Mouse (Mus musculus) hindbrain, embryonic 14.5 days (tissue): ENCODE data around the gene Lmo3. TPM values are rescaled to one million over a fixed set of nuclear protein-coding genes. Genes with fewer than 3 reads are reported as not detected.

Experiments
- ATAC-seq: fragments of 200-750 bp; cut with Nextera tagmentation; 2 replicates; pipeline ENCODE4 v1.8.0; 2017; ENCODE audit warnings: moderate number of reproducible peaks, mild to moderate bottlenecking, moderate TSS enrichment, moderate library complexity; ENCODE audit not compliant: low FRiP score
- DNase-seq: peaks from one replicate; pipeline ENCODE4 v3.0.0-alpha.2; 2015; ENCODE audit warnings: low spot score
- H3K27ac ChIP-seq: fragments of 300-500 bp; sonication (generic); 2 replicates; pipeline ENCODE4 v1.5.1; 2014; ENCODE audit warnings: mild to moderate bottlenecking, moderate library complexity
- H3K27me3 ChIP-seq: fragments of 300-500 bp; sonication (generic); 2 replicates; pipeline ENCODE4 v1.6.1; 2014; ENCODE audit warnings: mild to moderate bottlenecking, low read length, mixed read lengths; ENCODE audit not compliant: control insufficient read depth, insufficient read depth
- H3K36me3 ChIP-seq: fragments of 300-500 bp; sonication (generic); replicated peaks from 2 replicates; pipeline ENCODE4 v1.6.1; 2014; ENCODE audit not compliant: control insufficient read depth, insufficient read depth
- H3K4me1 ChIP-seq: fragments of 300-500 bp; sonication (generic); replicated peaks from 2 replicates; pipeline ENCODE4 v1.6.1; 2014; ENCODE audit warnings: antibody characterized with exemption, low read length, mixed read lengths; ENCODE audit not compliant: control insufficient read depth, insufficient read depth
- H3K4me2 ChIP-seq: fragments of 300-500 bp; sonication (generic); replicated peaks from 2 replicates; pipeline ENCODE4 v1.6.1; 2014; ENCODE audit warnings: mild to moderate bottlenecking, moderate library complexity
- H3K4me3 ChIP-seq: fragments of 300-500 bp; sonication (generic); replicated peaks from 2 replicates; pipeline ENCODE4 v1.5.1; 2014; ENCODE audit warnings: mild to moderate bottlenecking, low read length
- H3K9ac ChIP-seq: fragments of 300-500 bp; sonication (generic); 2 replicates; pipeline ENCODE4 v1.6.1; 2014
- H3K9me3 ChIP-seq: fragments of 300-500 bp; sonication (generic); 2 replicates; pipeline ENCODE4 v1.6.1; 2016; ENCODE audit warnings: low read length; ENCODE audit not compliant: control insufficient read depth
- WGBS: fragments of 180-500 bp; shearing (Covaris S2); extraction: QIAGEN DNeasy Blood & Tissue Kit; methylation state at CpG from one replicate; pipeline ENCODE4 v1.1.7; 2014; 5-methylcytosine and 5-hydroxymethylcytosine counted together
- polyA plus RNA-seq: library from polyadenylated mRNA; unstranded; fragments of >200 nt; fragmentation: Nextera tagmentation; extraction: Ambion mirVana; gene quantifications from 2 replicates; pipeline ENCODE4 v1.2.1, GENCODE M21; 2014

Lmo3 gene
- polyA plus RNA-seq, 1 experiment from 2014 or later, result 69.3 TPM

GRCm38 (mm10) chr6:138427394-138427793 is 154.4 kb downstream of the Lmo3 start:
- no peak overlapping the region for H3K4me3 ChIP-seq
- H3K27me3 ChIP-seq, result no peaks in the 10 kb centered on the region
- no peak overlapping the region for H3K4me2 ChIP-seq
- no peak overlapping the region for H3K27ac ChIP-seq
- ATAC-seq, result no peak
- 16% methylated on average over 6 of the region's 6 CpGs for WGBS
- no peaks in the 10 kb centered on the region for H3K9me3 ChIP-seq
- no peak for DNase-seq
- no peak overlapping the region for H3K9ac ChIP-seq
- no peaks in the 10 kb centered on the region for H3K36me3 ChIP-seq
- H3K4me1 ChIP-seq, result peaks cover 12% of the 10 kb centered on the region

GRCm38 (mm10) chr6:138426894-138427293 is 154.9 kb downstream of the Lmo3 start:
- H3K9ac ChIP-seq, result no peak overlapping the region
- peaks cover 14% of the 10 kb centered on the region for H3K4me1 ChIP-seq
- H3K27me3 ChIP-seq, result no peaks in the 10 kb centered on the region
- H3K9me3 ChIP-seq, result no peaks in the 10 kb centered on the region
- H3K27ac ChIP-seq, result no peak overlapping the region
- ATAC-seq, result no peak
- H3K36me3 ChIP-seq, result no peaks in the 10 kb centered on the region
- H3K4me3 ChIP-seq, result no peak overlapping the region
- H3K4me2 ChIP-seq, result peak overlapping the region; percentile 29
- 27% methylated on average over 3 of the region's 3 CpGs for WGBS
- DNase-seq, result no peak

- no peaks in the 10 kb centered on the region for H3K36me3 ChIP-seq
- peak overlapping the region; percentile 29 for H3K4me2 ChIP-seq
- peak overlapping the region; percentile 5; the same call in 1 of the 2 replicates for H3K9ac ChIP-seq
- no peak for DNase-seq
- H3K4me3 ChIP-seq, result peak overlapping the region; percentile 18
- 56% methylated on average over 9 of the region's 9 CpGs for WGBS
- ATAC-seq, result no peak
- no peaks in the 10 kb centered on the region for H3K27me3 ChIP-seq
- H3K27ac ChIP-seq, result peak overlapping the region; percentile 26; the same call in 1 of the 2 replicates
- peaks cover 32% of the 10 kb centered on the region for H3K4me1 ChIP-seq
- no peaks in the 10 kb centered on the region for H3K9me3 ChIP-seq
Observed at GRCm38 (mm10) chr6:138424514-138425225, 157.1 kb downstream of the Lmo3 start.

GRCm38 (mm10) chr6:138422671-138423321 is 159.0 kb downstream of the Lmo3 start:
- H3K9ac ChIP-seq, result peak overlapping the region; percentile 61
- H3K9me3 ChIP-seq, result no peaks in the 10 kb centered on the region
- H3K27ac ChIP-seq, result peak overlapping the region; percentile 89
- H3K36me3 ChIP-seq, result no peaks in the 10 kb centered on the region
- under 1% methylated on average over 16 of the region's 16 CpGs for WGBS
- H3K4me3 ChIP-seq, result peak overlapping the region; percentile 44
- peak overlapping the region; percentile 59 for H3K4me2 ChIP-seq
- peaks cover 43% of the 10 kb centered on the region for H3K4me1 ChIP-seq
- DNase-seq (peak; percentile 42), ATAC-seq (peak; percentile 28)
- H3K27me3 ChIP-seq, result no peaks in the 10 kb centered on the region

- peak; percentile 54 for DNase-seq
Observed at GRCm38 (mm10) chr6:138421931-138422531, 159.7 kb downstream of the Lmo3 start.

GRCm38 (mm10) chr6:138421191-138421613 is 160.6 kb downstream of the Lmo3 start:
- Histone ChIP-seq H3K4me1 (peaks cover 37% of the 10 kb centered on the region), H3K9ac (peak overlapping the region; percentile 61), H3K36me3 (no peaks in the 10 kb centered on the region), H3K9me3 (no peaks in the 10 kb centered on the region), H3K4me2 (peak overlapping the region; percentile 59), H3K27me3 (no peaks in the 10 kb centered on the region), H3K27ac (peak overlapping the region; percentile 89), H3K4me3 (peak overlapping the region; percentile 44)
- WGBS, result 1% methylated on average over 14 of the region's 14 CpGs
- peak; percentile 49 for DNase-seq
- ATAC-seq, result no peak

More at GRCm38 (mm10) chr6:138421931-138422531, 159.7 kb downstream of the Lmo3 start:
- peak overlapping the region; percentile 89 for H3K27ac ChIP-seq
- peak overlapping the region; percentile 61 for H3K9ac ChIP-seq
- 1% methylated on average over 24 of the region's 24 CpGs for WGBS
- no peaks in the 10 kb centered on the region for H3K9me3 ChIP-seq
- peak overlapping the region; percentile 59 for H3K4me2 ChIP-seq
- H3K27me3 ChIP-seq, result no peaks in the 10 kb centered on the region
- H3K36me3 ChIP-seq, result no peaks in the 10 kb centered on the region
- H3K4me3 ChIP-seq, result peak overlapping the region; percentile 44
- ATAC-seq, result 0 out of 2 replicates have a peak, but pooled peaks have one; percentile 15
- H3K4me1 ChIP-seq, result peaks cover 37% of the 10 kb centered on the region

- Histone ChIP-seq H3K27me3 (no peaks in the 10 kb centered on the region), H3K9ac (peak overlapping the region; percentile 61), H3K9me3 (no peaks in the 10 kb centered on the region), H3K4me3 (peak overlapping the region; percentile 44), H3K36me3 (0 out of 2 replicates have a peak, but pooled peaks cover 3% of the 10 kb centered on the region), H3K4me1 (peaks cover 32% of the 10 kb centered on the region), H3K27ac (peak overlapping the region; percentile 89), H3K4me2 (peak overlapping the region; percentile 59)
- peak; percentile 68 for DNase-seq
- 8% methylated on average over 3 of the region's 3 CpGs for WGBS
- peak; percentile 64 for ATAC-seq
Observed at GRCm38 (mm10) chr6:138420536-138420891, 161.3 kb downstream of the Lmo3 start.

- peak overlapping the region; percentile 89 for H3K27ac ChIP-seq
- peak overlapping the region; percentile 59 for H3K4me2 ChIP-seq
- H3K36me3 ChIP-seq, result 0 out of 2 replicates have a peak, but pooled peaks cover 3% of the 10 kb centered on the region
- no peaks in the 10 kb centered on the region for H3K9me3 ChIP-seq
- peak overlapping the region; percentile 44 for H3K4me3 ChIP-seq
- WGBS, result 8% methylated on average over 8 of the region's 8 CpGs
- H3K4me1 ChIP-seq, result peaks cover 31% of the 10 kb centered on the region
- DNase-seq (peak; percentile 53), ATAC-seq (peak; percentile 28; the same call in 1 of the 2 replicates)
- peak overlapping the region; percentile 61 for H3K9ac ChIP-seq
- no peaks in the 10 kb centered on the region for H3K27me3 ChIP-seq
Observed at GRCm38 (mm10) chr6:138419871-138420535, 161.8 kb downstream of the Lmo3 start.
